Mouse (Mus musculus): Measurements from ENCODE around the gene Dap.

Dap gene

GRCm38 (mm10) chr15:31237898-31238297 is 13.8 kb downstream of the Dap start:
- no peak for DNase-seq

- DNase-seq, result no peak
Measured at GRCm38 (mm10) chr15:31238611-31239010, 14.5 kb downstream of the Dap start.

DNA sequence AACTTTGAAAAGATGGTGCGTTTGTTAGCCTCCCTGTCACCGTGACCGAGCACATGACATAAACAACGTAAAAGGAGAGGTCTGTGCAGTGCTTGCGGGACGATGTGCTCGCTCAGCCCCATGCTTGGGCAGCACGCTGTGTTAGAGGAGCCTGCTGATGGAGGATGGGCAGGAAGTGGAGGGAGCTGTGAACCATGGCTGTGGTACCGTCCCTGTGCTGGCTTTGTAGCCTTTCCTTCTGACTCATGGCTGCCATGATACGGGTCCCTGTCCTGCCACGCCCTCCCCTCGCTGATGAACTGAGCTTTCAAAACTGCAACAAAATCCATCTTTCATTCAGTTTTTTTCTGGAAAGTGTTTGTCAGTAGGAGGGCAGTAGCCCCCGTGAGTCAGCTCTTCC is 15.6 kb downstream of the Dap start:
- no peak for DNase-seq

DNA sequence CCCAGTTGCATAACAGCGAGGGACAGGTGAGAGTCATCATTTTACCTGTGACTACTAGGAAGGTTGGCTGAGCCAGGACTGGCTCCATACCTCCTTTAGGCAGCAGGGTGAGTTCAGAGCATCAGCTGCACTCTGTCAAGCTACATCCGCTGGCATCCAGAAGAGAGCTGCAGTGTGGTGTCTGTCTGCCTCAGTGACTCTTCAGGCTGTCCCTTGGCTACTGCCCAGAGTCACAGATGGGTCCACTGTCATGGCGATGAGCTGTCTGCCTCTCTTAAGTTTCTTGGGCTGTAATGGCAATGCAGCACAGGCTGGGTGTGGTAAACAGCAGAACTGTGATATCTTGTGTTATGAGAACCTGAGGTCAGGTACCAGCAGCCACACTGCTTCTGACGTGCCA is 16.1 kb downstream of the Dap start:
- DNase-seq, result no peak

DNA sequence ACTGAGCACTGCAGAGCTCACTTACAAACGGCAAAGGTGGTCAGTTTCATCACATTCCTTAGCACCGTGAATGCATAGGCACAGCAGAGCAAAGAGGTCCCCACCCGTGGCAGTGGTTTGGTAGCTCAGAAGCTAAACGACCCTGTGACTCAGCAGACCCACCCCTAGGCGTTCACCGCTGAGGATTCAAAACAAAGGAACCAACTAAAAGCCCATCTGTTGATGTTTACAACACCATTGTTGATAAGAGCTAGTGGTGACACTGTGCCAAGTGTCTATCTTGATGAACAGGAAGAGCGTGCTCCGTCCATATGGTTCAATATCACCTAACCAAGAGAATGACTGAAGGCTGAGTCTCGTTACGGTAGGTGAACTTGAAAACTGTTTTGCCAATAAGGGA is 19.1 kb downstream of the Dap start:
- DNase-seq, result no peak

DNA sequence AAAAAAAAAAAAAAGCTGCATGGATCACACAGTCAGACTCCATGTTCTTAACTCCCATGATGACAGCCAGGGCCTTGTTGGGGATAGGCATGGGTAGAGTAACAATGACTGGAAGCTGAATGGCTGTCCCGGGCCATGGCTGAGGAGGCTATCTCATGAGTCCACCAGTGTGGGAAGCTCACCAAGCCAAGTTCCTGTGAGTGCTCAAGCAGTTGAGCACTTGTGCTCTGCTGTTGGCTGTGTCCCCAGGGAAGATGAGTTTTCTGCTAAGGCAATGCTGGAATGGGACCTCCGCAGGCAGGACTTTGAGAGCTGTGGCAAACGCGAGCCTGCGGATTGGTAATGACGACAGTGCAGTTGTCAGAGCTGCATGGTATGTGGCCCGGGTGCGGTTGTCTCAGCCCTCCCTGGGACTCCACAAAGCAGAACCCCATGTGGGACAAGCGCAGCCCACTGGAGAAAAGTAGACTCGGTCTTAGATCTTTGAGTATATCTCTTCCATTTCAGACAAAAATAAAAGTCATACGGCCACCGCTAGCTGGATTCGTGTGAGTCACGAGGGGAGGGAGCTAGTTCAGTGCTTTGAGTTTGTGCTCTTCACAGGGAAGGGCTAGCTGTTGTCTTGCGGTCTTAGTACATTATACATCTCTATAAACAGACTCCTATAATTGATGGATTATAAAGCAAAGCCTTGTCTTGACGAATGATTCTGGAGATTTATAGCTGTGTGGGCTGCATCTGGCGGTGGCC is 20.8 kb downstream of the Dap start:
- DNase-seq, result no peak

DNA sequence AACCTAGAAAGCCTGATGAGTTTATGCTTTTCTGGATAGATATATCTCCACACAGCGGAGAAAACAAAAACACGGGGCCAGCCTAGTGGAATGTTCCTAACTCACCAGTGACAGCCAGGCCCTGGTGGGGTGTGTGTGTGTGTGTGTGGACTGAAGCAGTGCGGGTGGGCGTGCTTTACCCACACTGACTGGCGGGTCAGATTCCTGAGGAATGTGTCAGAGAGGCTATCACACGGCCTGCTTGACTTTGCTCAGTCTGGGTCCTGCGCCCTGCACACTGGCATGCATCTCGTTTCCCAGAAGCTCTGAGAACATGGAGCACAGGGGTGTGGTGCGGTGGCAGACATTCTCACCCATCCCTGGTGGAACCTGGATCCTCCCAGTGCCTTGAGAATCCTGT is 21.8 kb downstream of the Dap start:
- DNase-seq, result no peak

GRCm38 (mm10) chr15:31247035-31247434 is 22.9 kb downstream of the Dap start:
- no peak for DNase-seq

- DNase-seq, result no peak
Measured at GRCm38 (mm10) chr15:31248882-31249281, 24.8 kb downstream of the Dap start.

GRCm38 (mm10) chr15:31250027-31250426 is 25.9 kb downstream of the Dap start:
- DNase-seq, result no peak

DNA sequence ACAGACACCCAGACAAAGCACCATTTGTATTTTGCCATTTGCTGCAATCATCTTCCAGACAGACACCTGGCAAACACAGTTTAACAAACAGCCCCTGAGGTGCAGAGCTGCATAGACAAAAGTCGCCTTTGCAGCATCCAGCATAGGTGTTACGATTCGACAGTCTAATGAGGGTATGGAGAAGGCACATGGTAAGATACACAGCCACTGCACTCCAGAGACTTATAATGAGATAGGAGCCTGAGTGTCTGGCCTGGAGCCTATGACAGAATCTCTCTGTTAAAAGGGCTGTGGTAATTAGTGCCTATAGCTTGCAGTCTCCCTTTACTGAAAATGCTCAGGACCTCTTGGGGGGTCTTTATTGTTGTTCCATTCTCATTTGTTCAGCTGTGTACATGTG is 26.6 kb downstream of the Dap start:
- no peak for DNase-seq

GRCm38 (mm10) chr15:31251189-31251588 is 27.1 kb downstream of the Dap start:
- no peak for DNase-seq

DNA sequence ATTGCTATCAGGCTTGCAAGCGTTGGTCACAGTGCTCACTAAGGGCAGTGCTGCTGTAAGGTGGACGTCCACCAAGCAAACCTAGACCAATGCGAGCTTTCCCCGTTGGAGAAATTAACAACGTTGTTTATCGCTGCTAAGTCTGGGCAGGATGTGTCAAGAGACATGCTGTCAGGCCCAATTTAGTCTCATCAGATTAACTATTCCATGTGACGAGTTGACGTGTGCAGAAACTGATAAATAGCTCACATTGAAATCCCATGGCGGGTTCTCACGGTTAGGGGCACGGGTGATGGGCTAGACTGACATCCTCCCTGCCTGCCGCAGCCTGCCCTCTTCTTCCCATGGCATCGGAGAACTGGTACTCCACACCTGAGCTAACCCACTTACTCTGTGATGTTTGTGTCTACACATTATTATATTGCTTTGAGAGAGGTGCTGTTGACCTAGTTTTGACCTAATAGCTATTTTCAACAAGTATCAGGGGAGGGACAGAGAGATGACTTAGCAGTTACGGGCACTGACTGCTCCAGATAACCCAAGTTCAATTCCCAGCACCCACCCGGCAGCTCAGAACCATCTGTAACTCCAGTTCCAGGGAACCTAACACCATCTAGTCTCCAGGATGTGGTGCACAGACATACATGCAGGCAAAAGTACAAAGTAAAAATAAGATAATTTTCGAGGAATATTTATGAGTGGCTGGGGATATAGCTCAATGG is 28.6 kb downstream of the Dap start:
- DNase-seq, result no peak

DNA sequence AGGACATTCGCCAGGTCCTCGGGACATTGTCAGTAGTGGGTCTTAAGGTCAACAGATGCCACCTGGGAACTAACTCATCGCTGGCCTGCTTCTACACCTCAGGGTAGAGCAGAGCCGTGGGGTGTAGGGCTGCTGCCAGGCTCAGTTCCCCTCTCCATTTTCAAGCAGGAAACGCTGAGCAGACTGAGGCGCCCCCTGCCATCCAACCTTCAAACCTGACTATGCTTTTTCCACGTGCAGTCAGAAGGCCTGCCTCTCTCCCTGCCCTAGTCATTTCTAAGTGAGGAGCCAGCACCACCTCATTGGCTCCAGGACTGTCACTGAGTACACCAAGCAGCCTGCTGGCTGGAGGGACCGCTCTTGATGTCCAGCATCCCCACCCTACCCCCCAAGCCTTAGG is 29.3 kb downstream of the Dap start:
- DNase-seq, result no peak

- no peak for DNase-seq
Measured at GRCm38 (mm10) chr15:31253963-31254362, 29.8 kb downstream of the Dap start.

DNA sequence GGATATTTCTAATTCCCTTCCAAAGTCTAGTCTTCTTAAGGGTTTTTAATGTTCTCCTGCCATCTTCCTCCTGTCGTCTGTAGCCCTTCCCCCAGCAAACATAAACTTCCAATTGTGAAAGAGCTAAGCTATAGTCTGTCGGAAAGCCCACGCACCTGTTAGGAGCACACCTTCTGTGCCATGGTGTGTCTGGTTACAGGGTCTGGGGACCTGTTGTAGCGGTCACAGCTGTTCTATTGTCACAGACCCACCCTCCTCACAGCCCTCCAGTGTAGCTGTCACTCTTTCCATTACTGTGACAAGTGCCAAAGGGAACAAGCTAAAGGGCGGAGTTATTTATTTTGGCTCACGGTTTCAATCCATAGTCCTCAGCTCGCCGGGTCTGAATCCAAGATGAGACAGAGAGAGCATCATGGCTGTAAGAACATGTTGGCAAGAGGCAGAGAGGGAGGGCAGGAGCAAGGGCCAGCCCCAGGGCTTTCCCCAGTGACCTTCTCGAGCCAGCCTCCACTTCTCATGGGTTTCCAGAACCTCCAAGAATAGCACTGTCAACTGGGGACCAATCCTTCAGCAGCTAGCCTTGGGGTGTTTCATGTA is 30.9 kb downstream of the Dap start:
- no peak for DNase-seq

- DNase-seq, result no peak
Measured at GRCm38 (mm10) chr15:31255762-31256161, 31.6 kb downstream of the Dap start.

DNA sequence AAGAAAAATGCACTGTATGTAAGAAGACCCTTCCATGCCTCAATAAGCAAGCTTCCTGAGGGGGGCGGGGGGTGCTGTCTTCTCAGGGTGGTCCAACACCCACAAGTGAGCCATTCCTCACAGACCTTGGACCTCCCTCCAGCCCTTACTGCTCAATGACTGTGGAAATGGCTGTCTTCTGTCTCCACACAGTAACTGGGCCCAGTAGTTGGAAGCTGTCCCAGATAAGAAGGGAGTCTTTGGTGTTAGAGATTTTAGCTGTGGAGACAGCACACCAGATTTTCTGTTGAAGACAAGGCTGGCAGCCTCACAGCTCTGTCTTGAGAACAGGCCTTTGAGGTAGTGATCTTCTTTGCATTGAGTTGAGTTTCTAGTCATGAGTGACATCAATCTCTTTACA is 33.2 kb downstream of the Dap start:
- no peak for DNase-seq

DNA sequence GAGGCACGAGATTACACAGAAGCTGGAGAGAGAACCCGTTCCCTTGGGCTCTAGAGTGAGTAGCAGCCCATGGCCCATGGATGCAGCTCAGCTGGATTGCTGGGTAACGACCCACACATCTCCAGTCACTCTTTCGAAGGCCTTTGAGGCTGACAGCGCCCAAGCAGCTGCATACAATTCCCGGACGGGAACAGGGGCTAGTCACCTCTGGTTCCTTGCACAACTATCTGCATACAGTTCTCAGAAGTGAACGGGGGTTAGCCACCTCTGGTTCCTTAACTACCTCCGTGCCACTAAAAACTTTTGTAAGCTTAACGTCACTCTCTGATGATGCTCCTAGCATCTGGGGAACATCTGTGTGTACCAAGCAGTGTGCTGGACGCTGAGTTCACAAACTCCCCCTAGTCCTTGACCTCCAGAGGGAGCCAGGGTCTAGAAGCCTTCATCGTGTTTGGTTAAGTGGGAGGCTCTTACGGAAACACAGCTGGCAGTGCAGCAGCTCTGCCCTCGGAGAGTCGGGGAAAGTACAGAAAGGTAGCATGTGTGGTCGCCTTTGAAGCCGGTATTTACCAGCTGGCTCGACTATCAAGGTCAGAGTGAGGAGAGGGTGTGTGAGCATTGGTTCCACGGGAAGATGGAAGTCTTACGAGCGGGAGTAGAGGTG is 34.0 kb downstream of the Dap start:
- DNase-seq, result peak; percentile 35

DNA sequence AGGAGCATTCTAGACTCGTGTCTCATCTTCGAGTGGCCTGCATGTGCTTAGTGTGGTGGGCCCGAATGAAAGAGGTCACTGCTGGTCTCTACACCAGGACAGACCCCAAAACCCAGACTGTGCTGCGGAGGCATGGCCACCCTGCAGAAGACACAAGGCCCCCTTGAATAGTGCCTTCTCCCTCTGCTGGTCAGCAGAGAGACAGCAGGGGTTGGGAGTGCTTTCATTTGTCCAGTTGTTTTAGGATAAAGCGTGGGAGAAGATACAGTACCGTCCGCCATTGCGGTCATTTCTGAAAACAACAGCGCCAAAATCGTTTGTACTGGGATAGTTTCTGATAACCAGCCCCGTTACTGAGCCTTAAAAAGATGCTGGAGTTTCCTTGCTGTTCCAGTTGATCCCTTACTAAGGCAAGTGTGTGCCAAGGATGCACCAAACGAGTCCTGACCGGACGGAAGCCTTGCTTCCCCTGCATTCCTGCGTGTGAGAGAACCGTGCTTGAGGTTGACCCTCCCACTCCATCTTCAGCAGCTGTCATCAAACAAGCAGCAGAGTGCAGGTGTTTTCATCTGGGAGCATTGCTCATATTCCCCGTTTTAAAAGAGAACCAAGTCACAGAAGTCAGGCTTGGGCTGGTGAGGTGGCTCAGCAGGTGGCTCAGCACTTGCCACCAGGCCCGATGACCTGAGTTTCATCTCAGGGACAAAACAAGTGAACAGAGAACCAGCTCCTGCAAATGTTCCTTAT is 34.8 kb downstream of the Dap start:
- DNase-seq, result no peak

GRCm38 (mm10) chr15:31261094-31261493 is 37.0 kb downstream of the Dap start:
- DNase-seq, result no peak

GRCm38 (mm10) chr15:31262361-31262760 is 38.2 kb downstream of the Dap start:
- no peak for DNase-seq

DNA sequence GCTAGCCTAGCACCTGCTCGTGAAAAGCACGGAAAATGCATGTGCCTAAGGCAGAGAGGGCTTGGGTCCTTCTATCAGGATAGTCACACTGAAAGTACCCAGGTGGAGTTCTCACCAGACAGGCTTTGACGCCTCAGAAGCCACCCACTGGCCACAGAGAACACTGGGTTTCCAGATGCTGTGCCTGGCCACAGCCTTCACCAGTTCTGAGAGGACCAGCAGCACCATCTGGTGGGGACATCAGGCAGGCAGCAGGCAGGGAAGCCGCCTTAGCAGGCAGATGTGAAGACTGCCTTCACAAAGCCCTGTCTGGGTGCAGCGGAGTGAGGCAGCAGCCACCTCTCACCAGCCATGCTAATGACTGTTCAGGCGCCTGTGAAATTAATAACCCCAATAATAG is 40.7 kb downstream of the Dap start:
- DNase-seq, result peak; percentile 80
